Mouse (Mus musculus) adrenal gland, postnatal 36 days (tissue): ENCODE measurements around the gene Rfx2. TPM values are rescaled to one million over a fixed set of nuclear protein-coding genes. Genes with fewer than 3 reads are reported as not detected.
A peak's percentile ranks its signal among the peaks of the same experiment; 100 is the strongest.

ENCODE experiments used
- DNase-seq, 2 experiments: peaks; one replicate each; pipeline ENCODE4 v3.0.0; 2021; ENCODE audit warnings: mixed read lengths in 1 of 2
- total RNA-seq, 2 experiments: library from RNA; stranded (reverse); gene quantifications; 2 replicates each; pipeline ENCODE4 v1.2.3; 2021

The Rfx2 gene
- total RNA-seq, 2 experiments from 2014 or later: 4.4 to 5.3 TPM

GRCm38 (mm10) chr17:56832918-56833317 is 2.1 kb upstream of the Rfx2 start:
- no peak for DNase-seq

GRCm38 (mm10) chr17:56831111-56831816 is 451 bp upstream of the Rfx2 start:
- DNase-seq: peak; percentile 99

DNA sequence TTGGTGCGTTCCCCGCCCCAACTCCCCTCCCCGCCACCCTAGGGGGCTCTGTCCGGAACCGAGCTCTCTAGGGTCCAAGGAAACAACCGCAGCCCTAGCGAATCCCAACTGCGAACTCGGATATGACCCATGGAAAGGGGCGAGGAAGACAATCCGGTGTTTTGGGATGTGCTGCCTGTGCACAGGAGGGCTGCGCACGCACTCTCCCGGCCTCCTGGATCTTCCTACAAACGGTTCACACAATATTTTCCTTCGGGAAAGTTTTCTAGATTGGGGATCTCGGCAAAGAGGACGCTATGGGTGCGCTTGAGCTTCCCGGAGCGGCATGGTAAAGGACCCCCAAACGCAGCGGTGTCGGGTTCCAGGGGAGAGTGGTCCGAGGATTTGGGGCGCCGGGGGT is 1.0 kb downstream of the Rfx2 start:
- peak in 1 of 2 experiments; percentile 48 for DNase-seq

GRCm38 (mm10) chr17:56829171-56829570 is 1.6 kb downstream of the Rfx2 start:
- no peak for DNase-seq

DNA sequence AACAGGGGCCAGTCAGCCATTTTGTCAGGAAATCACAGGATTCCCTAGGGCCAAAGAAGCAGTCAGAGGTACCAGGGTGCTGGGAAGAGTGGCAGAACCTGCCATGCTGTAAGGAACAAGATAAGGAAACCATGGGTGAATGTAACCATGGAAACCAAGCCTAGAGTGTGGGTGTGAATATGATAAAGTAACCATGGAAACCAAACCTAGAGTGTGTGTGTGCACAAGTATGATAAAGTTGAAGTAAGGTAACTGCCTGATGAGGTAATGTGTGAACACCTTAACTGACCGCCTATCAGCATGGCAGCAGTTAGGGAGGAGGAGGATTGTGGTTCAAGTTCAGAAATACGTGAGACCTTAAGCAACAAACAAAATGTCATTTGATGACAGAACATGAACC is 4.1 kb downstream of the Rfx2 start:
- no peak for DNase-seq

- peak; percentile 37 to 53 for DNase-seq
Measured at GRCm38 (mm10) chr17:56823352-56823751, 7.5 kb downstream of the Rfx2 start.

GRCm38 (mm10) chr17:56822380-56822779 is 8.4 kb downstream of the Rfx2 start:
- no peak for DNase-seq

DNA sequence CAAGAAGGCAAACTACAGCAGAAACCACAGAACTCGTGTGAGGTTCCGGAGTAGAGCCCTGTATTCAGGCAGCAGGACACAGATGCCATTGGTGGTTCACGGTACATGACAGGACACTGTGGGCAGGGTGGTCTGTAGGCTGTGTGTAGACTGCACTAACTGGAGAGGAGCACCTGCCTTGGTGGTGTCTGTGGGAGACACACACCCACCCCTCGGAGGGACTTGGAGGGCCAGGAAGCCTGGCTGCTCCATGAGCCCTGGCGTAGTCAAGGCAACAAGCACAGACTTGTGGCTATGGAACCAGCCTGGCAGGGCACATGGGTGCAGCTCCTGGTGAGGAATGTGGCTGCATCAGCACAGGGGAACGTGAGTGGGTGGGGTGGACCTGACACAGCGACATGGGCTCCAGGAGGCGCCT is 11.1 kb downstream of the Rfx2 start:
- no peak for DNase-seq

GRCm38 (mm10) chr17:56819032-56819545 is 11.7 kb downstream of the Rfx2 start:
- DNase-seq: no peak

- peak in 1 of 2 experiments; percentile 40 for DNase-seq
Measured at GRCm38 (mm10) chr17:56818067-56818636, 12.7 kb downstream of the Rfx2 start.

DNA sequence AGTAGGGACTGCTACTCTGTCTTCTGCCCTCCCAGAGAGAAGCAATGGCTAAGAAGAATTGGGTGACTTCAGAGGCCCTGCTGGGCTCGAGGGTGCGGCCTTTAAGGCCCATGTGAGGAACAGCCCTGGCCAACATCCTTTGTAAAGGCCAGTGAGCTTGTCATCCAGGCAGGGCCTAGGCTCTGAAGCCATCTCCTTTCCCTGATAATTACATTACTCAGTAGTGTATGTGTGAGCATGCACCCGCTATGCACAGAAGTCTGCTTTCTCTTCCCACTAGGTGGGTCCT is 15.8 kb downstream of the Rfx2 start:
- DNase-seq: no peak

DNA sequence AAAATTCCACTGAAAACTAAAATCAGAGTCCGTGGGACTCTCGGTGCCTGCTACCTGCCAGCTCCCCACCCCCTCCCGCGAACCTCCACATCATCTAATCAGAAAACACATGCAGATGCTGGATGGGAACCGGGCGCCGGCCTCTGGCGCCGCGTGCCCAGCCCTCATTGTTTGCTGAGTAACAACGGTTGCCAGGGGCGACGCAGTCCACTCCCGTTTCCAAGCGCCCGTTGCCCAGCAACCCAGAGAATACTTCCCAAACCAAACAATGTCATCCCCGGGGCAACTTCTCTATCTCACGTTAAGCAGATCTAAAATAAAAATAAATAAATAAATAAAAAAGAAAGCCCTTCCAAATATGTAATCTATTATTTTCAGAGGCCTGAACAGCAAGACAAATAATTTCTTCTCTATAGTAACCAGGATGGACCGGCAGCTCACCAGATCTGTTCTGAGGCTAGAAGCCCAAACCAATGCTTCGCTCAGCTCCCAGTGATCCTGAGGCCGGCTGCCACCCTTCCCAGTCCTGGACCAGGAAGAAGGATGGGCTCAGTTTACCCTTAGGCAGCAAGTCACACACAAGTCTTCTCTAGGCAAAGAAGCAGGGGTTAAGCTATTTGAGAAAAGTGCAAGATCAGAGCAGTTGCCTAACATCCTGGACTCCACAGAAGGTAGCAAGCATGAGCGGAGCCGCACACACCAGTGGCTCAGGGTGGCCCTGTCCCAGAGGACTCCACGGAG is 16.3 kb downstream of the Rfx2 start:
- peak; percentile 82 to 85 for DNase-seq

GRCm38 (mm10) chr17:56810245-56810644 is 20.6 kb downstream of the Rfx2 start:
- peak; percentile 98 for DNase-seq

DNA sequence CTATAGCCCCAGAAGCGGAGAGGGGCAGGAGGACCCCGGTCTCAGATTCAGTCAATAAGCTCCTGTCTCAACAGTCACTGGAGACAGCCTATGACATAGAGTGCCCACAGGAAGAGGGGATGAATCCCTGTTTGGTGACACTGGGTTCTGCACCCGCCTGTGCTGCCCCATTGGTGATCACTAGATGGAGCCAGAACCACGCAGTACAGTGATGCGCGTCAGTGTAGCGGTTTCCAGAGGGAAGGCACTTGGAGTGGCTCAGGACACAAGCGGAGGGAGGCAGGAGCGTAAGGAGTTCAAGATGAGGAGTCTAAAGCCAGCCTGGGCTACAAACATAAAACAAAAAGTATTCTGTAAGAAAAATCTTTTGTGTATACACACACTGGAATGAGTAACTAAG is 22.3 kb downstream of the Rfx2 start:
- peak; percentile 84 to 85 for DNase-seq

- DNase-seq: peak; percentile 54 to 57
Measured at GRCm38 (mm10) chr17:56805784-56806183, 25.0 kb downstream of the Rfx2 start.

GRCm38 (mm10) chr17:56804952-56805351 is 25.9 kb downstream of the Rfx2 start:
- peak; percentile 78 to 79 for DNase-seq

GRCm38 (mm10) chr17:56802065-56802464 is 28.7 kb downstream of the Rfx2 start:
- DNase-seq: no peak

DNA sequence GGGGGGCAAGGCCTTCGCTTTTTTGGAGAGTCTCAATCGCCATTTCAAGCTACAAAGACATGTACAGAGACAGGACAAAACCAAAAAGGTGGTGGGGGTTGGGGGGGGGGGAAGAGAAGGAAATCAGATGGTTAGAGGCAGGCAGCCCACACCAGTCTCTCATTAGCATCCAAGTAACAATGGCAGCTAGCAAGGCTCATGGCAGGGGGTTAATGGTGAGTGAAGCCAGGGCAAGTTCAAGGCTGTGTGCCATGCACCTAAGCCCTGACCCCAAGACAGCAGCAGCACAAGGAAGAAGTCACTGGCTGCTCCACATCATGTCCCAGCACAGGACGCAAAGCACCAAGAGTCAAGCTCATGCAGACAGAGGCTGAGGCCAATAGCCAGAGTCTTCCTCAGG is 31.5 kb downstream of the Rfx2 start:
- DNase-seq: no peak

DNA sequence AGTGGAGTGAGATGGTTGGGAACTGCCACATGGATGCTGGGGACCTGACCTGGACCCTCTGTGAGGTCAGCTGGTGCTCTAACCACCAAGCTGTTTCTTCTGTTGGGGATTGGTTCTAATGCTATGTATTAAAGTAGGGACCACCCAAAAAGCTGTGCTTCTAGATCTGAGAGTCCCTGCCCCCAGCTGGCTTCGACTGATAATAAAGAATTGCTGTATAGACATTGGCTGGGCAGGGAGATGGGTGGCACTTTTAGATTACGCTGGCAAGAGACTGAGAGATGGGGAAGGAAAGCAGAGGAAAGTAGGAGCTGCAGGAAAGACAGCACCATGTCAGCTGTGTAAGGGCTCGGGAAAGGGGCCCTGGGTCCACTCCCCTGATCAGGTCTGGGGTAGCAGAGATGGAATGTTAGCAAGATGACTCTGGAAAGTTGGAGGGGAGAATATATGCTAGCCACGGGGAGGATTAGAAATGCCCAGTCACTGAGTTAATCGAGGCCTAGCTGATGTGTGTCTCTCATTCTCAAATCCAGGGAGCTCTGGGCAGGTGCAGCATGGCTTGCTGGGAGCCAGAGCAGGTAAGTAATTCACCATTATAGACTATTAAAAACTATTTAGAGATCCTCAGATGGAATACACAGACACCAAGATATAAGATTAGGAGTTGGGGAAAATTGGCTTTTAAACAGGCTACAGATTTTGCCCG is 37.0 kb downstream of the Rfx2 start:
- no peak for DNase-seq

GRCm38 (mm10) chr17:56792588-56792987 is 38.2 kb downstream of the Rfx2 start:
- peak in 1 of 2 experiments; percentile 51 for DNase-seq

GRCm38 (mm10) chr17:56789286-56789685 is 41.5 kb downstream of the Rfx2 start:
- no peak for DNase-seq

DNA sequence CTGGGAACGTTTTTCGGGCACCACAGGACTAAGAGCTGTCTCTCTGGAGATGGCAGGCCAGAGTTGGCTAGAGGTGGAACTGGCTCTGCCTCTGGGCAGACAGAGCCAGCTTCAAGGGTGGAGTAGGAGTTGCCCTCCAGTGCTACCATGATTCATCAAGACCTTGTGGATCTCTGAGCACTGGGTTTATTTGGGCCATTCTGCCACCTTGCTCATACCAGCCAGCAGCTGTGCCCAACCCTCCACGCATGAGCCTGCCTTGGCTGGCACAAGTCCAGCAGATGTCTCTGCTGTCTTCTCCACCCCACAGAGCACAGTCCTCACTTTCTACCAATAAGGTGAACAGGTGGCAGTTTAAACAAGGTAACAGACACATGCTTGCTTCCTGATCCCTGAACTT is 41.9 kb downstream of the Rfx2 start:
- peak; percentile 75 to 82 for DNase-seq
